Mouse (Mus musculus): ENCODE measurements around the gene Dcaf1.

DNA sequence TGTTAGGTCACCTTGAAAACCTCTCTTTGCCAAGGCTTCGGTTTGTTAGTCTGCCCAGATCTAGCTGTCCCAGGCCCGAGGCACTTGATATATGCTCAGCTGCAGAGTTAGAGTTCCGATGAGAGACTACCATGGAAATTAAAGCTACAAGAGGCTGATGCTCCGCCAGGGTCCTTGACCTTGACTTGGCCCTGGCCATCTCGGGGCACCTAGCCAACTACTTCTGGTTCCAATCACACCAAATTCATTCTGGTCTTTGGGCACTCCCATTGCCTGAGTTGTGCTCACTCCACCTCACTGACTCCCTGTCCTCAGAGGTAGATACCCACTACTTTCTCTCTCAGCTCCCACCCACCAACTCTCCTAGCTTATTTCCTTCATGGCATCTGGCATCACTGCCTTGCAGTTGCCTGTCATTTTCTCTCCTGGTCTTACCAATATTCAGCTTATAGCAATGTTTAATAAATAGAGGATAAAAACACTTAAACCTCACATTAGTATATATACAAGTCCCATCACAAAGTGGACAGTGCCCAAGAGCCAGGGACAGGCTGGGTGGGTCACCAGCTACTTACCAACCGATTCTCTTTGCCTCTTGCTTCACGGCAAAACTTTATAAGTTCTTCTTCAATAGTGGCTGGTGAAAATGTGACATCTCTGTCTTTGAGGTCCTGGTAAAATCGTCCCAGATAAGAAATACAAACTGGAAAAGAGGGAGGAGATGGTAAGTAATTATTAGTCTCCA lies 69.0 kb downstream of the Dcaf1 start:
- TF ChIP-seq CHD2 (IDR thresholded peaks at IDR 0.05; ENCODE audit: low read depth, low read length): no peak
- no peak for TF ChIP-seq ZC3H11A (IDR thresholded peaks at IDR 0.05; ENCODE audit: borderline replicate concordance, low read depth, low read length)
- no peak for TF ChIP-seq MAFK (IDR thresholded peaks at IDR 0.05; ENCODE audit: insufficient read depth, low read depth, low read length)
- no peak for TF ChIP-seq HCFC1 (IDR thresholded peaks at IDR 0.05; ENCODE audit: borderline replicate concordance, insufficient read depth, low read length)
- TF ChIP-seq ZNF384 (IDR thresholded peaks at IDR 0.05; ENCODE audit: low read depth, low read length): no peak
